Mouse (Mus musculus) MEL (cell line): Measurements from ENCODE around the gene Ube2g2. TPM values are rescaled to one million over a fixed set of nuclear protein-coding genes. Genes with fewer than 3 reads are reported as not detected.

Experiments
- DNase-seq: peaks from one replicate; pipeline ENCODE4 v3.0.0; 2011; ENCODE audit warnings: low read depth, low spot score
- H3K27ac ChIP-seq: 2 replicates; pipeline ENCODE4 v1.5.1; 2012; ENCODE audit warnings: low read depth, mild to moderate bottlenecking, control low read depth, low read length, moderate library complexity; ENCODE audit not compliant: control insufficient read depth
- H3K27me3 ChIP-seq, 2 experiments: fragments of 150-350 bp in 1 of 2; sonication (generic) in 1 of 2; 2 replicates each; pipeline ENCODE4 v1.6.1; 2012; ENCODE audit warnings: low read length in 2 of 2, mild to moderate bottlenecking in 2 of 2, improper control_type of control experiment in 1 of 2, moderate library complexity in 1 of 2; ENCODE audit not compliant: insufficient read depth in 2 of 2, control insufficient read depth in 1 of 2
- H3K36me3 ChIP-seq, 2 experiments: 2 replicates each; pipeline ENCODE4 v1.6.1; 2012 to 2014; ENCODE audit warnings: low read length in 2 of 2, improper control_type of control experiment in 1 of 2, inconsistent platforms in 1 of 2, mild to moderate bottlenecking in 1 of 2; ENCODE audit not compliant: insufficient read depth in 2 of 2, control insufficient read depth in 1 of 2
- H3K4me1 ChIP-seq, 2 experiments: fragments of 150-350 bp in 1 of 2; sonication (generic) in 1 of 2; 2 replicates each; pipeline ENCODE4 v1.6.1; 2012; ENCODE audit warnings: low read length in 2 of 2, improper control_type of control experiment in 1 of 2, mild to moderate bottlenecking in 1 of 2; ENCODE audit not compliant: insufficient read depth in 2 of 2, control insufficient read depth in 1 of 2
- H3K4me3 ChIP-seq, 2 experiments: fragments of 150-350 bp in 1 of 2; sonication (generic) in 1 of 2; 2 replicates each; pipeline ENCODE4 v1.5.1; 2012; ENCODE audit warnings: low read depth in 2 of 2, low read length in 2 of 2, mild to moderate bottlenecking in 2 of 2, moderate library complexity in 2 of 2, control low read depth in 1 of 2, improper control_type of control experiment in 1 of 2; ENCODE audit not compliant: control insufficient read depth in 1 of 2, insufficient read depth in 1 of 2
- H3K79me2 ChIP-seq: 2 replicates; pipeline ENCODE4 v1.6.1; 2012; ENCODE audit warnings: mild to moderate bottlenecking, low read length, moderate library complexity; ENCODE audit not compliant: control insufficient read depth, poor library complexity, insufficient read depth
- H3K9ac ChIP-seq: 2 replicates; pipeline ENCODE4 v1.6.1; 2012; ENCODE audit warnings: low read depth, mild to moderate bottlenecking, control low read depth, low read length, moderate library complexity; ENCODE audit not compliant: control insufficient read depth, poor library complexity, severe bottlenecking
- H3K9me3 ChIP-seq: fragments of 150-350 bp; sonication (generic); replicated peaks from 2 replicates; pipeline ENCODE4 v1.6.1; 2012; ENCODE audit warnings: mild to moderate bottlenecking, low read length, improper control_type of control experiment, moderate library complexity; ENCODE audit not compliant: insufficient read depth
- BHLHE40 ChIP-seq: IDR thresholded peaks from 2 replicates; pipeline ENCODE4 v1.6.1; 2012; ENCODE audit warnings: low read depth, mild to moderate bottlenecking, inconsistent platforms, low read length, improper control_type of control experiment, borderline replicate concordance
- CHD1 ChIP-seq: IDR thresholded peaks from 2 replicates; pipeline ENCODE4 v1.6.1; 2012; ENCODE audit warnings: low read depth, mild to moderate bottlenecking, inconsistent platforms, low read length, improper control_type of control experiment
- CHD2 ChIP-seq: IDR thresholded peaks from 2 replicates; pipeline ENCODE4 v1.6.1; 2011; ENCODE audit warnings: low read length, improper control_type of control experiment
- CTCF ChIP-seq, 3 experiments: IDR thresholded peaks in 2 of 3; conservative IDR thresholded peaks in 1 of 3; 2 replicates each; pipeline ENCODE4 v1.5.1; 2011 to 2012; ENCODE audit warnings: low read length in 3 of 3, low read depth in 2 of 3, mild to moderate bottlenecking in 2 of 3, improper control_type of control experiment in 1 of 3, inconsistent platforms in 1 of 3, mixed read lengths in 1 of 3, moderate library complexity in 1 of 3; ENCODE audit not compliant: control insufficient read depth in 1 of 3, insufficient read depth in 1 of 3, poor library complexity in 1 of 3, severe bottlenecking in 1 of 3
- EP300 ChIP-seq, 2 experiments: IDR thresholded peaks; 2 replicates each; pipeline ENCODE4 v1.6.1; 2011; ENCODE audit warnings: improper control_type of control experiment in 2 of 2, low read length in 2 of 2, low read depth in 1 of 2, mild to moderate bottlenecking in 1 of 2
- GABPA ChIP-seq: IDR thresholded peaks from 2 replicates; pipeline ENCODE4 v1.6.1; 2012; ENCODE audit warnings: low read depth, mild to moderate bottlenecking, inconsistent platforms, low read length, improper control_type of control experiment, moderate library complexity
- GATA1 ChIP-seq: IDR thresholded peaks from 2 replicates; pipeline ENCODE4 v1.6.1; 2011; ENCODE audit warnings: low read depth, low read length, improper control_type of control experiment
- HCFC1 ChIP-seq: IDR thresholded peaks from 2 replicates; pipeline ENCODE4 v1.6.1; 2012; ENCODE audit warnings: low read depth, mild to moderate bottlenecking, inconsistent platforms, low read length, improper control_type of control experiment, moderate library complexity
- MAFK ChIP-seq: IDR thresholded peaks from 2 replicates; pipeline ENCODE4 v1.6.1; 2011; ENCODE audit warnings: low read depth, mild to moderate bottlenecking, low read length, improper control_type of control experiment, borderline replicate concordance
- MAX ChIP-seq: IDR thresholded peaks from 2 replicates; pipeline ENCODE4 v1.6.1; 2011; ENCODE audit warnings: low read length, improper control_type of control experiment
- MAZ ChIP-seq: IDR thresholded peaks from 2 replicates; pipeline ENCODE4 v1.6.1; 2012; ENCODE audit warnings: low read depth, mild to moderate bottlenecking, inconsistent platforms, low read length, improper control_type of control experiment
- MXI1 ChIP-seq: IDR thresholded peaks from 2 replicates; pipeline ENCODE4 v1.6.1; 2011; ENCODE audit warnings: mild to moderate bottlenecking, low read depth, low read length, improper control_type of control experiment
- MYB ChIP-seq: IDR thresholded peaks from 2 replicates; pipeline ENCODE4 v1.6.1; 2011; ENCODE audit warnings: mild to moderate bottlenecking, low read depth, low read length, improper control_type of control experiment
- MYC ChIP-seq: IDR thresholded peaks from 2 replicates; pipeline ENCODE4 v1.6.1; 2011; ENCODE audit warnings: low read depth, mild to moderate bottlenecking, low read length, improper control_type of control experiment, moderate library complexity
- NELFE ChIP-seq: IDR thresholded peaks from 2 replicates; pipeline ENCODE4 v1.6.1; 2011; ENCODE audit warnings: low read depth, low read length, improper control_type of control experiment
- NRF1 ChIP-seq: IDR thresholded peaks from 2 replicates; pipeline ENCODE4 v1.6.1; 2014; ENCODE audit warnings: low read depth, mild to moderate bottlenecking, inconsistent platforms, low read length, improper control_type of control experiment, moderate library complexity; ENCODE audit not compliant: poor library complexity, insufficient read depth, severe bottlenecking
- POLR2A ChIP-seq, 2 experiments: IDR thresholded peaks; 2 replicates each; pipeline ENCODE4 v1.6.1; 2011 to 2012; ENCODE audit warnings: low read length in 2 of 2, mild to moderate bottlenecking in 2 of 2, control low read depth in 1 of 2, improper control_type of control experiment in 1 of 2, low read depth in 1 of 2, moderate library complexity in 1 of 2; ENCODE audit not compliant: control insufficient read depth in 1 of 2, insufficient read depth in 1 of 2, poor library complexity in 1 of 2
- POLR2AphosphoS2 ChIP-seq: IDR thresholded peaks from 2 replicates; pipeline ENCODE4 v1.6.1; 2011; ENCODE audit warnings: low read length, improper control_type of control experiment
- POLR2AphosphoS5 ChIP-seq: IDR thresholded peaks from 2 replicates; pipeline ENCODE4 v1.6.1; 2012; ENCODE audit warnings: low read depth, borderline replicate concordance, mild to moderate bottlenecking, inconsistent platforms, low read length, moderate library complexity, mixed read lengths
- SMC3 ChIP-seq: IDR thresholded peaks from 2 replicates; pipeline ENCODE4 v1.6.1; 2011; ENCODE audit warnings: low read depth, low read length, improper control_type of control experiment
- TBP ChIP-seq: IDR thresholded peaks from 2 replicates; pipeline ENCODE4 v1.8.0; 2011; ENCODE audit warnings: low read depth, low read length, improper control_type of control experiment
- TCF12 ChIP-seq: IDR thresholded peaks from 2 replicates; pipeline ENCODE4 v1.6.1; 2014; ENCODE audit warnings: low read depth, mild to moderate bottlenecking, inconsistent platforms, low read length, improper control_type of control experiment, moderate library complexity
- UBTF ChIP-seq: IDR thresholded peaks from 2 replicates; pipeline ENCODE4 v1.6.1; 2012; ENCODE audit warnings: low read depth, mild to moderate bottlenecking, inconsistent platforms, low read length, improper control_type of control experiment, moderate library complexity, borderline replicate concordance; ENCODE audit not compliant: insufficient read depth
- USF1 ChIP-seq: IDR thresholded peaks from 2 replicates; pipeline ENCODE4 v1.6.1; 2014; ENCODE audit warnings: low read depth, mild to moderate bottlenecking, inconsistent platforms, low read length, improper control_type of control experiment, moderate library complexity
- ZC3H11A ChIP-seq: IDR thresholded peaks from 2 replicates; pipeline ENCODE4 v1.6.1; 2012; ENCODE audit warnings: low read depth, mild to moderate bottlenecking, inconsistent platforms, low read length, improper control_type of control experiment
- ZKSCAN1 ChIP-seq: IDR thresholded peaks from 2 replicates; pipeline ENCODE4 v1.6.1; 2012; ENCODE audit warnings: low read depth, mild to moderate bottlenecking, inconsistent platforms, low read length, improper control_type of control experiment, moderate library complexity
- ZMIZ1 ChIP-seq: IDR thresholded peaks from 2 replicates; pipeline ENCODE4 v1.6.1; 2012; ENCODE audit warnings: low read depth, mild to moderate bottlenecking, inconsistent platforms, low read length, improper control_type of control experiment, moderate library complexity
- polyA plus RNA-seq, 2 experiments: library from polyadenylated mRNA; stranded (reverse) in 1 of 2; unstranded in 1 of 2; fragments of >175 nt in 1 of 2; fragments of >200 nt in 1 of 2; gene quantifications; 2 replicates each; pipeline versions ENCODE4 v1.2.1 to v1.2.4; 2012; ENCODE audit warnings: low replicate concordance in 2 of 2, low read depth in 1 of 2; ENCODE audit not compliant: insufficient read length in 2 of 2, insufficient read depth in 1 of 2, missing spikeins in 1 of 2
- total RNA-seq: library from RNA; depleted of rRNA; stranded (reverse); fragments of 300-350 nt; gene quantifications from 2 replicates; pipeline ENCODE4 v1.2.3, GENCODE M21; 2012

The Ube2g2 gene
- total and polyA plus RNA-seq, 3 experiments, result 62.4 to 112 TPM; not detected in 1

- Histone ChIP-seq H3K9me3 (no peaks in the 10 kb centered on the region), H3K9ac (peak overlapping the region; percentile 68), H3K36me3 (peaks cover 0 to 22% of the 10 kb centered on the region in 2 experiments; a peak in 2 of 4 replicates), H3K4me1 (peaks cover 9 to 26% of the 10 kb centered on the region in 2 experiments), H3K79me2 (peaks cover 20% of the 10 kb centered on the region), H3K4me3 (peak overlapping the region; percentile 60 to 61)
- DNase-seq, result peak; percentile 59
- no peak for TF ChIP-seq GATA1
- no peak for TF ChIP-seq MAFK
- no peak for TF ChIP-seq POLR2AphosphoS2
- no peak for TF ChIP-seq ZC3H11A
- TF ChIP-seq MAZ, result no peak
- TF ChIP-seq BHLHE40, result no peak
- no peak for TF ChIP-seq TBP
- no peak for TF ChIP-seq CTCF (IDR thresholded peaks at IDR 0.05 in 2 of 3, conservative IDR thresholded peaks at IDR 0.05 in 1 of 3; ENCODE audit: control insufficient read depth in 1 of 3, insufficient read depth in 1 of 3, low read depth in 2 of 3, low read length in 3 of 3, poor library complexity in 1 of 3, severe bottlenecking in 1 of 3)
- TF ChIP-seq POLR2AphosphoS5, result no peak
- TF ChIP-seq MXI1, result no peak
- no peak for TF ChIP-seq GABPA
- TF ChIP-seq, all 39 proteins: peak for 0
- H3K27ac ChIP-seq, result peak overlapping the region; percentile 30; the same call in 1 of the 2 replicates
- H3K27me3 ChIP-seq, result no peaks in the 10 kb centered on the region
These were observed 41.1 kb upstream of the Ube2g2 start for GRCm38 (mm10) chr10:77581023-77581407.

DNA sequence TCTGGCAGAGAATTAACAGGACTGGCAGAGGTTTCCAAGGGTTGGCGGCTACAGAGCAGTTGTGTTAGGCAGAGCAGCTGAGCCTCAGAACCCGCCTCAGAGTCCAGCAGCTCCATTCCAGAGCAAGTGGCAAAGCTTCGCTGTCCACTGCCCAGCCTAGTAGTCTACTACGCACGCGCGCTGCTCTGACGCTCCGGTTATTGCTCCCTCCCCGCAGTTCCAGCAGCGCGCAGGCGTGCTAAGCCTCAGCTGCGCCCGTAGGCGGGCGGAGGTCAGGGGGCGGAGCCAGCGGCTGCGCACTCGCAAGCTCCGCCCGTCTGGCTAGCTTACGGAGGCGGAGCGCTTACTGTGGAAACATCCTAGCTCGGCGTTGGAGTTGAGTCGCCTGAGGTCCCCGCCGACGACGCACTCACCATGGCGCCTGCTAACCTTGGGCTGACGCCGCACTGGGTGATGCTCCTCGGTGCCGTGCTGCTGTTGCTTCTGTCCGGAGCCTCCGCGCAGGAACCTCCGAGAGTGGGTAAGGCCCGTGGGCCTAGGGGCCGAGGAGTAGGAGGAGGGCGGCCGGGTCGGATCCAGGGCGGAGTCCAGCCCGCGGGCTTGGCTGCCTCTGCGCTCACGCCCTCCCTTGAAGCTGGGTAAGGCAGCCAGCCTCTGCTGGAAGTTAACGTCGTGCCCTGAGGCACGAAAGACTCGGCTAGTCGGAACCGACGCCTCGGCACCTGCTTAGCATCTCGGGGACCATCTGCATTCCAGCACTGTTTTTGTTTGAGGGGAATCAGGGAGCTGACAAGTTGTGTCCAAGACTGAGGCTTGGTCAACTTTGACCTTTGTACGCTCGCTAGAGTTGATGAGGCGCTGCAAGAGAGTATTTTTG lies 40.4 kb upstream of the Ube2g2 start, which contains the start of gene Pttg1ip:
Gene Pttg1ip (plus strand): TSS at position 313 of the 877 bp plus-strand sequence.
- H3K9ac ChIP-seq, result peak within 1 kb of the TSS; percentile 87
- peaks cover 9 to 26% of the 10 kb centered on the region in 2 experiments for H3K4me1 ChIP-seq
- peaks cover 0 to 22% of the 10 kb centered on the region in 2 experiments; a peak in 2 of 4 replicates for H3K36me3 ChIP-seq
- H3K27me3 ChIP-seq, result no peaks in the 10 kb centered on the region
- H3K4me3 ChIP-seq, result peak within 1 kb of the TSS; percentile 84 to 91
- no peaks in the 10 kb centered on the region for H3K9me3 ChIP-seq
- H3K27ac ChIP-seq, result peak within 1 kb of the TSS; percentile 76
- peak; percentile 72 for TF ChIP-seq HCFC1
- peak; percentile 89 for TF ChIP-seq NELFE
- TF ChIP-seq NRF1, result peak; percentile 94
- no peak for TF ChIP-seq MYB
- TF ChIP-seq TCF12, result peak; percentile 59
- peak; percentile 84 to 92 for TF ChIP-seq POLR2A (IDR thresholded peaks at IDR 0.05; ENCODE audit: control insufficient read depth in 1 of 2, insufficient read depth in 1 of 2, low read depth in 1 of 2, low read length in 2 of 2, poor library complexity in 1 of 2)
- no peak; the same call in 1 of the 2 replicates for TF ChIP-seq MAX
- TF ChIP-seq GABPA, result no peak
- TF ChIP-seq TBP, result peak; percentile 87
- no peak for TF ChIP-seq CHD2
- TF ChIP-seq ZKSCAN1, result 0 out of 2 replicates have a peak, but pooled peaks have one; percentile 3
- 0 out of 2 replicates have a peak, but pooled peaks have one; percentile 29 for TF ChIP-seq USF1
- TF ChIP-seq MAFK, result no peak
- TF ChIP-seq ZC3H11A, result no peak
- no peak for TF ChIP-seq BHLHE40
- no peak; the same call in 1 of the 2 replicates for TF ChIP-seq CHD1
- TF ChIP-seq MAZ, result peak; percentile 72; the same call in 1 of the 2 replicates
- TF ChIP-seq POLR2AphosphoS2, result peak; percentile 94
- peak; percentile 80; the same call in 1 of the 2 replicates for TF ChIP-seq ZMIZ1
- 0 out of 2 replicates have a peak, but pooled peaks have one; percentile 39 for TF ChIP-seq UBTF
- no peak for TF ChIP-seq MYC
- TF ChIP-seq MXI1, result peak; percentile 65; the same call in 1 of the 2 replicates
- TF ChIP-seq SMC3, result no peak
- TF ChIP-seq EP300 (IDR thresholded peaks at IDR 0.05; ENCODE audit: low read depth in 1 of 2, low read length in 2 of 2), result no peak
- H3K79me2 ChIP-seq, result peaks cover 20% of the 10 kb centered on the region
- DNase-seq, result peak; percentile 98
